ENCODE assay signal across 8 mouse cellular contexts in genomic region chr17:84480464-84481355, GRCm38 (mm10). TPM values are rescaled to one million over a fixed set of nuclear protein-coding genes. Genes with fewer than 3 reads are reported as not detected.
DNase-seq lines count a peak whose midpoint lies in the region; ATAC-seq and TF ChIP-seq lines count a peak whose summit lies in the region.

No protein-coding gene starts in this region.

- H3K4me2 ChIP-seq in liver, embryonic 14.5 days (ENCODE audit: low read depth) = no peak overlapping the region
- no peak overlapping the region for H3K4me2 ChIP-seq in liver, embryonic 12.5 days
- no peak overlapping the region for H3K4me2 ChIP-seq in forebrain, postnatal 0 days (ENCODE audit: low read depth)

- H3K4me1 ChIP-seq in liver, embryonic 14.5 days (replicated peaks; ENCODE audit: control insufficient read depth in 2 of 2, insufficient read depth in 2 of 2, low read length in 1 of 2) = no peaks in the 10 kb centered on the region
- no peaks in the 10 kb centered on the region for H3K4me1 ChIP-seq in liver, embryonic 12.5 days
- no peaks in the 10 kb centered on the region for H3K4me1 ChIP-seq in forebrain, postnatal 0 days (ENCODE audit: insufficient read depth)

- intact Hi-C loops in left cerebral cortex, postnatal 25 days (cut with DNase I) = no loop called here

- no peak overlapping the region for H3K27ac ChIP-seq in liver, embryonic 14.5 days
- no peak overlapping the region for H3K27ac ChIP-seq in liver, embryonic 12.5 days
- no peak overlapping the region for H3K27ac ChIP-seq in forebrain, postnatal 0 days (ENCODE audit: low read depth, low read length)

- H3K4me3 ChIP-seq in liver, embryonic 14.5 days (ENCODE audit: insufficient read depth in 1 of 2, low read depth in 2 of 2, low read length in 2 of 2) = no peak overlapping the region
- H3K4me3 ChIP-seq in liver, embryonic 12.5 days = no peak overlapping the region
- no peak overlapping the region for H3K4me3 ChIP-seq in forebrain, postnatal 0 days (ENCODE audit: low read depth, low read length)

- peak; percentile 3 to 16 (median 4) for DNase-seq in liver, embryonic 14.5 days (ENCODE audit: low read depth in 3 of 3, low spot score in 3 of 3)
- peak; percentile 34 for DNase-seq in adrenal gland, adult 8-10 months
- DNase-seq in forebrain, postnatal 0 days = peak; percentile 29
- DNase-seq in left cerebral cortex, postnatal 25 days (ENCODE audit: low spot score in 2 of 2) = no peak
- no peak for DNase-seq in cerebellum, adult 9-11 months

- TF ChIP-seq CTCF in liver, embryonic 14.5 days (IDR thresholded peaks at IDR 0.05; ENCODE audit: low read depth) = peak; percentile 60
- peak; percentile 66 for TF ChIP-seq CTCF in forebrain, postnatal 0 days (IDR thresholded peaks at IDR 0.05; ENCODE audit: low read depth)

- 48% methylated on average over 15 of the region's 15 CpGs for WGBS in liver, embryonic 14.5 days (ENCODE audit: insufficient replicate concordance)
- WGBS in liver, embryonic 12.5 days (ENCODE audit: insufficient replicate concordance) = 46% methylated on average over 15 of the region's 15 CpGs
- WGBS in forebrain, postnatal 0 days = 41% methylated on average over 15 of the region's 15 CpGs

- TF ChIP-seq EP300 in liver, embryonic 14.5 days (IDR thresholded peaks at IDR 0.05; ENCODE audit: low read depth) = no peak

- no peak for ATAC-seq in liver, embryonic 14.5 days (ENCODE audit: insufficient read depth)
- ATAC-seq in liver, embryonic 12.5 days = no peak
- ATAC-seq in forebrain, postnatal 0 days = peak; percentile 48; the same call in 1 of the 2 replicates
- peak; percentile 84 for ATAC-seq in megakaryocyte, adult 5-6 weeks (ENCODE audit: poor library complexity, severe bottlenecking)
- ATAC-seq in activated CD4-positive, CD25-positive, alpha-beta regulatory T cell, adult 4 months = no peak

- H3K27me3 ChIP-seq in liver, embryonic 14.5 days (ENCODE audit: control insufficient read depth, insufficient read depth, low read length) = no peaks in the 10 kb centered on the region
- 0 out of 2 replicates have a peak, but pooled peaks cover 4% of the 10 kb centered on the region for H3K27me3 ChIP-seq in liver, embryonic 12.5 days (replicated peaks)
- no peaks in the 10 kb centered on the region for H3K27me3 ChIP-seq in forebrain, postnatal 0 days (ENCODE audit: insufficient read depth, low read length)

- H3K9me3 ChIP-seq in liver, embryonic 14.5 days (ENCODE audit: control insufficient read depth, low read length) = no peaks in the 10 kb centered on the region
- H3K9me3 ChIP-seq in liver, embryonic 12.5 days (replicated peaks) = no peaks in the 10 kb centered on the region
- no peaks in the 10 kb centered on the region for H3K9me3 ChIP-seq in forebrain, postnatal 0 days (ENCODE audit: low read length)

- H3K36me3 ChIP-seq in liver, embryonic 14.5 days (replicated peaks; ENCODE audit: control insufficient read depth, insufficient read depth, low read depth) = no peaks in the 10 kb centered on the region
- no peaks in the 10 kb centered on the region for H3K36me3 ChIP-seq in liver, embryonic 12.5 days
- no peaks in the 10 kb centered on the region for H3K36me3 ChIP-seq in forebrain, postnatal 0 days (ENCODE audit: insufficient read depth)

- no peak overlapping the region for H3K9ac ChIP-seq in liver, embryonic 14.5 days (replicated peaks)
- H3K9ac ChIP-seq in liver, embryonic 12.5 days = no peak overlapping the region
- no peak overlapping the region for H3K9ac ChIP-seq in forebrain, postnatal 0 days

RNA-seq across cellular contexts. Expression of gene Thada, which starts 14.7 kb away (rescaled TPM):
- polyA plus RNA-seq in liver, embryonic 14.5 days (2012; rRNA removed) = 2.2 and 2.5 TPM in 2 replicates
- polyA plus RNA-seq in liver, embryonic 14.5 days (2014; fragmentation: Nextera tagmentation; extraction: Ambion mirVana) = 2.0 and 2.8 TPM in 2 replicates
- 6.1 and 7.8 TPM in 2 replicates for polyA plus RNA-seq in liver, embryonic 12.5 days (2016; fragmentation: Nextera tagmentation; extraction: Ambion mirVana)
- 10 to 100 TPM; 15.7 to 32.1 (median 19.0) TPM for total RNA-seq in adrenal gland, adult 8-10 months (2022)
- 15.7 and 19.2 TPM in 2 replicates for total RNA-seq in forebrain, postnatal 0 days (2014; rRNA removed)
- polyA plus RNA-seq in forebrain, postnatal 0 days (2015; fragmentation: Nextera tagmentation; extraction: Ambion mirVana) = 1.6 and 2.6 TPM in 2 replicates
- total RNA-seq in megakaryocyte, adult 5-6 weeks (2015) = 14.5 and 15.4 TPM in 2 replicates
- total RNA-seq in megakaryocyte, adult 5-6 weeks (2017) = 12.5 and 17.2 TPM in 2 replicates
- 10 to 100 TPM; 12.7 to 14.5 TPM for total RNA-seq in left cerebral cortex, postnatal 25 days (2021)
- polyA plus RNA-seq in activated CD4-positive, CD25-positive, alpha-beta regulatory T cell, adult 4 months (2017; shearing (Covaris generic)) = 10 to 100 TPM; 53.7 to 64.8 TPM

RNA-seq across cellular contexts. Expression of gene Plekhh2, which starts 31.0 kb away (rescaled TPM):
- 0.29 and 0.37 TPM in 2 replicates for polyA plus RNA-seq in liver, embryonic 14.5 days (2012; rRNA removed)
- polyA plus RNA-seq in liver, embryonic 14.5 days (2014; fragmentation: Nextera tagmentation; extraction: Ambion mirVana) = 0.22 and 0.29 TPM in 2 replicates
- polyA plus RNA-seq in liver, embryonic 12.5 days (2016; fragmentation: Nextera tagmentation; extraction: Ambion mirVana) = 0.76 and 0.81 TPM in 2 replicates
- total RNA-seq in adrenal gland, adult 8-10 months (2022) = 1 to 10 TPM; 2.2 to 6.4 (median 4.2) TPM
- 2.4 and 3.1 TPM in 2 replicates for total RNA-seq in forebrain, postnatal 0 days (2014; rRNA removed)
- 0.73 and 1.0 TPM in 2 replicates for polyA plus RNA-seq in forebrain, postnatal 0 days (2015; fragmentation: Nextera tagmentation; extraction: Ambion mirVana)
- not detected in 2 replicates for total RNA-seq in megakaryocyte, adult 5-6 weeks (2015)
- 0.12 and 0.15 TPM in 2 replicates for total RNA-seq in megakaryocyte, adult 5-6 weeks (2017)
- total RNA-seq in left cerebral cortex, postnatal 25 days (2021) = 1 to 10 TPM; 5.0 to 5.4 TPM
- polyA plus RNA-seq in activated CD4-positive, CD25-positive, alpha-beta regulatory T cell, adult 4 months (2017; shearing (Covaris generic)) = under 1 TPM in 1 of 2 experiments, not detected in 1; 0.22 TPM

Comparison
In these comparisons a context has a peak if more than half of its experiments do, and no peak if none do; other contexts are left out.
1. ATAC-seq: peak in forebrain, postnatal 0 days (single experiment) and megakaryocyte, adult 5-6 weeks (single experiment); none in liver, embryonic 14.5 days (single experiment), liver, embryonic 12.5 days (single experiment) and activated CD4-positive, CD25-positive, alpha-beta regulatory T cell, adult 4 months (single experiment).
2. DNase-seq: peak in liver, embryonic 14.5 days (3 of 3), adrenal gland, adult 8-10 months (single experiment) and forebrain, postnatal 0 days (single experiment); none in left cerebral cortex, postnatal 25 days (0 of 2) and cerebellum, adult 9-11 months (single experiment).